Mouse (Mus musculus) central nervous system, embryonic 14 days (tissue): ENCODE measurements around the gene Rab17. TPM values are rescaled to one million over a fixed set of nuclear protein-coding genes. Genes with fewer than 3 reads are reported as not detected.

ENCODE experiments used
- polyA plus RNA-seq: library from polyadenylated mRNA; depleted of rRNA; stranded (reverse); fragments of >200 nt; gene quantifications from 2 replicates; pipeline ENCODE4 v1.2.3, GENCODE M21; 2012; rRNA removed

Gene Rab17
- polyA plus RNA-seq, result 0.11 and 0.26 TPM in 2 replicates

GRCm38 (mm10) chr1:90969347-90969784 is at the start of gene Rab17:
Gene Rab17 (minus strand): TSS chr1:90969661.

GRCm38 (mm10) chr1:90998268-90998890 is 28.9 kb upstream of the Rab17 start, which contains the start of gene Lrrfip1:
Gene Lrrfip1 (plus strand): TSS chr1:90998737.

DNA sequence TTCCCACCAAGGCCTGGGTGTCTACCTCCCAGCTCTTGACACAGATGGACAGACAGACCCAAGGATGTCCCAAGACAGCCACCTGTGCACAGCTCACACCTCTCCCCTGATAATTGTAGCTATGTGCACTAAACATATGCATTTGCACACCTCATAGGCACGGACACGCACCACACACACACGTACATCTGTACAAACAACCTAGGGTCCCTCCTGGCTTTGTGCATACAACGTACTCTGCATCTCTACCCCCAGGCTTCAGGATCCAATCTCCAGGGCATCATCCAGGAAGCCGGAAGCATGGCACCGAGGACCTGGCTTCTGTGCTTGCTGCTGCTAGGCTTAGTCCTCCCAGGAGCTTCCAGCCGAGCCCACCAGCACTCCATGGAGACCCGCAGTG is 16.7 kb downstream of the Rab17 start, which contains the start of gene Prlh:
Gene Prlh (plus strand): TSS at position 301 of the 400 bp plus-strand sequence.

DNA sequence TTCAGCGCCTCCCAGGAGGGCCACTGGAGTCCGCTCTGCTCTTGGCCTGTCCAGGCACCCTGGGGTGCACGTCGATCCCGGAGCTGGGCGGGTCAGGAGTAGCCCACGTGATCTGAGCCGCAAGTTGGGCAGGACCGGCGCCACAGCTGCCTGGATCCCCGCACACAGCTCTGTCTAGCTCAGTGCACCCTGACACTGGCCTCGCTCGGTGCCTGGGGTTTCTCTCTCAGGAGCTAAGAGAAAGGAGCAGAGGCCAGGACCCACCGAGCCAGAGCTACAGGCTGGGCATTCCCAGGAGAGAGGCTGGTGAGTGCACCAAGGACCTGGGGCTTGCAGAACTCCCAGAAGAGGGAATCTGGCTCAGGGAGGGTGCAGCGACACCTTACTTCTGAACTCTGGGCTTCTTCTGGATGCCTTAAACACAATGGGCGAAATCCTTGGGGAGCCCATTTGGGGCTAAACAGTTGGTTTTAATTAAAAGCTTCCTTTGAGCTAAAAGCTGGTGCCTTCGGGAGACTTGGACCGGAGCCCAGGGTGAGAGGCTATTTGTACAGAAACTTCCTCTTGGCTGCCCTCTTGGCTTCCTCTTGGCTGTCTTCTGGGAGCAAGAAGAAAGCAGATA is 54.4 kb downstream of the Rab17 start, which contains the start of gene Mlph:
Gene Mlph (plus strand): TSS at position 138 of the 622 bp plus-strand sequence.

Other genes with a start within 250 kb of the Rab17 start
- 21.0 and 72.6 TPM in 2 replicates for gene Col6a3, start 125.7 kb downstream of the Rab17 start, polyA plus RNA-seq
- gene Mlph, start 54.6 kb downstream of the Rab17 start, polyA plus RNA-seq, result 0.15 and 0.69 TPM in 2 replicates
- not detected in 2 replicates for gene Prlh, start 16.6 kb downstream of the Rab17 start, polyA plus RNA-seq
- gene Lrrfip1, start 29.1 kb upstream of the Rab17 start, polyA plus RNA-seq, result 30.5 and 35.7 TPM in 2 replicates
- 0.19 and 0.23 TPM in 2 replicates for gene Rbm44, start 175.4 kb upstream of the Rab17 start, polyA plus RNA-seq
- 2.2 and 2.7 TPM in 2 replicates for gene Ramp1, start 210.2 kb upstream of the Rab17 start, polyA plus RNA-seq